Mouse (Mus musculus): ENCODE results near the gene Etv6. TPM values are rescaled to one million over a fixed set of nuclear protein-coding genes. Genes with fewer than 3 reads are reported as not detected.

The Etv6 gene
- polyA plus RNA-seq, 1 experiment from 2014 or later = 17.8 TPM

DNA sequence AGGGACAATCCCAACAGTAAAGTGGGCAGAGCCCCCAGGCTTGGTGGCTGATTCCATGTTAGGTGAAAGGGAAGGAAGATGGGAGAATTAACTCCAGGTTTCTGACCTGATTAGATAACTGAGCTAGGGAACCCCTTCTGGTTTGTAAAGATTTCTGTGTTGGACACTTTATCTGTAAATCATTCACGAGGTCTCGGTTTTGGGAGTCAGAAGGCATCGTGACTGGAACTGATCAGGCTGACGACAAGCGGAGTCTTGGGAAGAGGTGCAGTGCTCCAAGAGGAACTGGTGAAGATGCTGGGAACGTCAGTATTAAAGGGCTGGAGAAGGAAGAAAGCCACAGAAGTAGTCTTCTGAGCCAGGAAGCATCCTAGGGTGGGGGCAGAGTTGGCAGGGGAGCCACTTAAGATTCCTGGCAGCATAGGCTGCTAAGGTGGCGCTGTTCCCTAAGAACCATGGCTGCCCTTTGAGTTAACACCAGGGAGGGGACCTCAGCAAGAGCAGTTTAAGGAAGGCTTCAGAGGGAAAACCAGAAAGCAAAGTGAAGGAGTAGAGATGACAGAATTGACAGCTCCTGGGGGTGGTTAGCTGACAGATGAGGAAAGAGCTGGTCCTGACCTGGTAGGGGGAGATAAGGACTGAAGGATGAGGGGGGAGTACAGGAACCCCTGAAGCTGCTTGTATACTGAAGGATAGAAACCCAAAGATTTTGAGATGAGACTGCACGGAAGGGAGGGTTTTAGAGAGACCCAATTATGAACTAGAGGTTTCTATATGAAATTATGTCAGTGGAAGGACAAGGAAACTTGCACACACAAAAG lies 191.1 kb downstream of the Etv6 start:
- no peaks in the 10 kb centered on the region for H3K9me3 ChIP-seq (replicated peaks)
- no peak for DNase-seq (ENCODE audit: low spot score)
- no peak overlapping the region for H3K4me3 ChIP-seq
- no peak overlapping the region for H3K27ac ChIP-seq
- WGBS = 88% methylated on average over 8 of the region's 8 CpGs
- no peaks in the 10 kb centered on the region for H3K27me3 ChIP-seq (ENCODE audit: low read depth, poor library complexity, severe bottlenecking)
- peaks cover 63% of the 10 kb centered on the region for H3K36me3 ChIP-seq
- no peaks in the 10 kb centered on the region for H3K4me1 ChIP-seq

DNA sequence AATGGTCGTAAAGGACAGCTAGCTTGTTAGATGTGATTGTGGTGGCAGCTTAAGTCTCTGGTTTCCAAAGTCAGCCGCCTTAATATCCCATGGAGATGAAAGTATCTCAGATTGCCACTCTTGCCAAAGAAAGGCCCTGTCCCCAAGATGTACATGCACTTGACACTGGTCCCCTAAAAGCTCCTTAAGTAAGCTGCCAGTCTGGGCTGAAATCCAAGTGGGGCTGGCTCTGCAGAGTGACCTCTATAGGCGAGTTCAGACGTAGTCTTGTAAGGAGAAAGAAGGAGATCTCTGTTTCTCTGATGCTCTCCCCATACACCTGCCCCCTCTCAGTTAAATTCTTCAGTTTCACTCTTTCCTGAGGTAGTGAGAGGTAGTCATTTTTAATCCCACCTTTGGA lies 200.8 kb downstream of the Etv6 start:
- Histone ChIP-seq H3K4me1 (no peaks in the 10 kb centered on the region), H3K36me3 (peaks cover 55% of the 10 kb centered on the region), H3K9me3 (replicated peaks) (no peaks in the 10 kb centered on the region), H3K27ac (no peak overlapping the region), H3K27me3 (ENCODE audit: low read depth, poor library complexity, severe bottlenecking) (no peaks in the 10 kb centered on the region), H3K4me3 (no peak overlapping the region)
- no peak for DNase-seq (ENCODE audit: low spot score)
- 77% methylated on average over 4 of the region's 4 CpGs for WGBS

DNA sequence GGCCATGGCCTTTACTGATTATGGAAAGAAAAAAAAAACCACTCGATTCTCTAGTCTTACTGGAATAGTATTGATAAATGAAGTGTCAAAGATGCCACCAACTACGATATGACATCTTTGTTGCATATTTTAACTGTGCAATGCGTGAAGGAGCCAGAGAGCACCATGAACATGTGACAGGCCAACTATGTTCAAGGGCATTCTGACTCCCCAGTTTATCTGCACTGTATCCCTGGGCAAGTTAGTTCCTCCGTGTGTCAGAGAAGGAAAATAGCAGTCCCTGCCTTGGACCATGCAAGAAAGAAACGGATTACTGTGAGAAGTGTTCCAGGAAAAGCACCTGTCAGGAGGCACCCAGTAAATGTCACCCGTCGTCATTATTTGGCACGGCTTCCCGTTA lies 203.0 kb downstream of the Etv6 start:
- no peak overlapping the region for H3K4me3 ChIP-seq
- DNase-seq (ENCODE audit: low spot score) = no peak
- H3K4me1 ChIP-seq = no peaks in the 10 kb centered on the region
- H3K36me3 ChIP-seq = peaks cover 61% of the 10 kb centered on the region
- 94% methylated on average over 9 of the region's 9 CpGs for WGBS
- no peaks in the 10 kb centered on the region for H3K9me3 ChIP-seq (replicated peaks)
- no peak overlapping the region for H3K27ac ChIP-seq
- H3K27me3 ChIP-seq (ENCODE audit: low read depth, poor library complexity, severe bottlenecking) = no peaks in the 10 kb centered on the region

DNA sequence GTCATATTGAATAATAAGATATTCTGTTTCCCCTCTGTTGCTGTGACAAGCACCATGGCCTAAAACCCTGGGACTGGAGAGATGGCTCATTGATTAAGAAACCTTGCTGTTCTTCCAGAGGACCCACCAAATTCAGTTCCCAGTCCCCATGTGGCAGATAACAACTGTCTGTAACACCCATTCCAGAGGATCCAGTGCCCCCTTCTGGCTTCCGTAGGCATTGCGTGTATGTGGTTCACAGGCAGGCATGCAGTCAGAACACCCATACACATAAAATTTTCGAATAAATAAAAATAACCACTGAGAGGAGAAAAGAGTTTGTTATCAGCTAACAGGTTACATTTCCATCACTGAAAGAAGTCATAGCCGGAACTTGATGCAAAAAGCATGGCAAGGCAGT lies 205.5 kb downstream of the Etv6 start:
- no peak for DNase-seq (ENCODE audit: low spot score)
- no peaks in the 10 kb centered on the region for H3K4me1 ChIP-seq
- H3K9me3 ChIP-seq (replicated peaks) = no peaks in the 10 kb centered on the region
- no peak overlapping the region for H3K27ac ChIP-seq
- H3K36me3 ChIP-seq = peaks cover 51% of the 10 kb centered on the region
- H3K4me3 ChIP-seq = no peak overlapping the region
- no peaks in the 10 kb centered on the region for H3K27me3 ChIP-seq (ENCODE audit: low read depth, poor library complexity, severe bottlenecking)
- WGBS = 92% methylated on average over 4 of the region's 4 CpGs

DNA sequence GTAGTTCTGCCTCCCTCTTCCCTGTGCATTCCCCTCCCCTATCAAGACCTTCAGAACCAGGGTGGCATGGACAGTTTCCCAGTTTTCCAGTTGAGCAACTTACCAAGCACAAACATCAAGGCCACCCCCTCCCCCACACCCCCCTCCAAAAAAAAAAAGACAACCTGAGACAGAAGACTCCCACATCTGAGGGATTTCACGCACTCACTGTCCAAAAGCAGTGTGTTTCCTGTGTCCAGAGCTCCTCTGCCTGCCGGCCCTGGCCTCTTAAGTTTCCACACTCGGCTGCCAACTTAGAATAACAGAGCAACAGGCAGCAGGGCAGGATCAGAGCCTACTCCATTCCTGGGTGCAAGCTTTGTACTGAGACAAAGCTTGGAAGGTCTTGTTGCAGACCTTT lies 207.6 kb downstream of the Etv6 start:
- Histone ChIP-seq H3K27me3 (ENCODE audit: low read depth, poor library complexity, severe bottlenecking) (no peaks in the 10 kb centered on the region), H3K9me3 (replicated peaks) (no peaks in the 10 kb centered on the region), H3K36me3 (peaks cover 48% of the 10 kb centered on the region), H3K4me1 (no peaks in the 10 kb centered on the region), H3K27ac (no peak overlapping the region), H3K4me3 (no peak overlapping the region)
- WGBS = 72% methylated on average over 3 of the region's 3 CpGs
- DNase-seq (ENCODE audit: low spot score) = no peak

DNA sequence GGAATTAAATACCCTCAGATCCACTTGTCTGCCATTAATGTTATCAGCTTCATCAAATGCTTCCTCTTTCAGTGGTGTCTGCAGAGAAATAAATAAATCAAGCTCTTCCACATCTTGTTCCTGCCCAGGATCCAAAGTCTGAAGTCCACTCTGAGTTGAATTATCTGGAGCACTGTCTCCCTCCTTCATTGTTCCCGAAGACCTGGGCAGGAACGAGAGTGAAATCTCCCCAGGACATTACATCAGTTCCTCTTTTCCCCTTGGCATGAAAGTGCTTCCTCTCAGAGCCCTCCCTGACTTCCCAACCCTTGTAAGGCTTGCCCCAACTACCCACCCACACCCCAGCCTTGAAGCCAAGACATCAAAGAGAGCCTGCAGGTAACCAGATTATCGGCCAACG lies 208.0 kb downstream of the Etv6 start:
- WGBS = 79% methylated on average over 4 of the region's 4 CpGs
- no peak for DNase-seq (ENCODE audit: low spot score)
- no peaks in the 10 kb centered on the region for H3K27me3 ChIP-seq (ENCODE audit: low read depth, poor library complexity, severe bottlenecking)
- no peak overlapping the region for H3K4me3 ChIP-seq
- no peaks in the 10 kb centered on the region for H3K9me3 ChIP-seq (replicated peaks)
- no peak overlapping the region for H3K27ac ChIP-seq
- peaks cover under 1% of the 10 kb centered on the region; the same call in 1 of the 2 replicates for H3K4me1 ChIP-seq
- H3K36me3 ChIP-seq = peaks cover 51% of the 10 kb centered on the region

DNA sequence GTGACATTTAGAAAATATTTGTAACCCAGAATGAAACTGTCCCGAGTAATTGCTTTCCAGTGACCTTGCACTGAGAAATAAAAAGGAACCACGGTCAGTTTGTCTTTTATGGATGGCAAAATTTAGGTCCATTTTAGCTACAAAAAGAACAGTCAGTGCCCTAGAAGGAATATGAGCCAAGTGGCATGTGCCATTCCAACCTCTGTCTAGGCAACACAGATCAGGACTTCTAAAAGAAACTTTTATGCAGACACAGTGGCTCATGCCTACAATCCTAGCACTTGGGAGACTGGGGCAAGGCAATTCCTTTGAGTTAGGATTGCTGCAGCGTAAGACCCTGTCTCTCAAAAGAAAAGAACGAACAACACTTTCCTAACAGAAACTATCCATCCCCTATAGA lies 208.6 kb downstream of the Etv6 start:
- peaks cover 4% of the 10 kb centered on the region; the same call in 1 of the 2 replicates for H3K4me1 ChIP-seq
- 93% methylated on average over 4 of the region's 4 CpGs for WGBS
- no peak for DNase-seq (ENCODE audit: low spot score)
- no peak overlapping the region for H3K4me3 ChIP-seq
- H3K9me3 ChIP-seq (replicated peaks) = no peaks in the 10 kb centered on the region
- no peaks in the 10 kb centered on the region for H3K27me3 ChIP-seq (ENCODE audit: low read depth, poor library complexity, severe bottlenecking)
- H3K36me3 ChIP-seq = peaks cover 54% of the 10 kb centered on the region
- H3K27ac ChIP-seq = no peak overlapping the region

DNA sequence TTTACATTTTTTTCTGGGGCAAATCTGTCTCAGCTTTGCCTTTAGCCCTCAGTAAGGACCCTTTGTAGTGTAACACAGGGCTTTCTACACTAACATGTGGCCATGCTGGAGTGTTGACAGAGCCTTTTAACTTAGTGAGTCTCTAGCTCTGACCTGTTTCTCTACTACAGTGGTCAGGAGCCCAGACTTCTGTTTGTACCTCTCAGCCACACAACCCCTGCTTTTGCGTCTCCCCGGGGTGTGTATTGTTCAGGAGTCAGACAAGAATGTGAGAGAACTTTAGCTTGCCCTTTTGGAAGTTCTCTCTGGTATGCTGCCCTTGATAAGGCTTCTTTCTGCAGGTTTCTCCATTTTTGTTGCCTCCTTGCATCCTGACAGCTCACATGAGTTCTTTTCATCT lies 210.6 kb downstream of the Etv6 start:
- Histone ChIP-seq H3K9me3 (replicated peaks) (no peaks in the 10 kb centered on the region), H3K27ac (no peak overlapping the region), H3K27me3 (ENCODE audit: low read depth, poor library complexity, severe bottlenecking) (no peaks in the 10 kb centered on the region), H3K36me3 (peaks cover 52% of the 10 kb centered on the region), H3K4me1 (peaks cover 4% of the 10 kb centered on the region; the same call in 1 of the 2 replicates), H3K4me3 (no peak overlapping the region)
- WGBS = 98% methylated on average over 2 of the region's 2 CpGs
- DNase-seq (ENCODE audit: low spot score) = no peak

DNA sequence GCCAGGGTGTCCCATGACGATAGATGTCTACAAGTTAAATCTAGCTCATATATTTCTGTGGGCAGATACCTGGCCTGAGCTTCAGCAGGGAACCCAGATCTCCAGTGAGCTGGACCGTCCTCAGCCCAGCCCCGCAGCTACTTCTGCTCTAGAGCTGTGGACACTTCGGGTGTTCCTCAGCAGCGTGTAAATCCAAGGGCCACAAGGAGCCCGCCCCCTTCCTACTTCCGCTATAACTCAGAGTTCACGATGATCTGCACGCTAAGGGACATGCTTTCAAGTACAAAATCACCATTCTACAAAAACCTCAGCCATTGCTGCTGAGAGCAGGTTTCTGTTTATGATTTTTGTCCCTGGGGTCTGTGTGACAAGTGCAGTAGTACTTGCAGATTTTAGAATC lies 211.8 kb downstream of the Etv6 start:
- H3K4me3 ChIP-seq = no peak overlapping the region
- DNase-seq (ENCODE audit: low spot score) = no peak
- H3K36me3 ChIP-seq = peaks cover 54% of the 10 kb centered on the region
- H3K27ac ChIP-seq = no peak overlapping the region
- H3K4me1 ChIP-seq = peaks cover 4% of the 10 kb centered on the region; the same call in 1 of the 2 replicates
- no peaks in the 10 kb centered on the region for H3K9me3 ChIP-seq (replicated peaks)
- 95% methylated on average over 9 of the region's 9 CpGs for WGBS
- H3K27me3 ChIP-seq (ENCODE audit: low read depth, poor library complexity, severe bottlenecking) = no peaks in the 10 kb centered on the region

DNA sequence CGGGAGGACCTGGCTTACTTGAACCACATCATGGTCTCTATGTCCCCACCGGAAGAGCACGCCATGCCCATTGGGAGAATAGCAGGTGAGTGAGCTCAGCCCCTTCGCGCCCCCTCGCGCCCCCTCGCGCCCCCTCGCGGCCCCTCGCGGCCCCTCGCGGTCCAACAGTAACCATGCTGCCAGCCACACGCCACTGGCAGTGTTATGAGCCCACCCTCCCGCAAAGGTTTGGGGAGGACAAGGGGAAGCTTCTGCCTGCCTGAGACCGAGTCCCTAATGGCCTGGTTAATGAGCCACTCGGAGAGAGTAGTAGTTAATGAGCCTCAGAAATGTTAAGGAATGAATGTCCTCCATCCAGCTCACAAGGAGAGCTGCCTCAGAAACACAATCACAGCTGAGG lies 213.2 kb downstream of the Etv6 start:
- no peak for DNase-seq (ENCODE audit: low spot score)
- Histone ChIP-seq H3K27ac (no peak overlapping the region), H3K36me3 (peaks cover 61% of the 10 kb centered on the region), H3K9me3 (replicated peaks) (no peaks in the 10 kb centered on the region), H3K4me1 (peaks cover 4% of the 10 kb centered on the region; the same call in 1 of the 2 replicates), H3K27me3 (ENCODE audit: low read depth, poor library complexity, severe bottlenecking) (no peaks in the 10 kb centered on the region), H3K4me3 (no peak overlapping the region)
- 89% methylated on average over 19 of the region's 19 CpGs for WGBS

DNA sequence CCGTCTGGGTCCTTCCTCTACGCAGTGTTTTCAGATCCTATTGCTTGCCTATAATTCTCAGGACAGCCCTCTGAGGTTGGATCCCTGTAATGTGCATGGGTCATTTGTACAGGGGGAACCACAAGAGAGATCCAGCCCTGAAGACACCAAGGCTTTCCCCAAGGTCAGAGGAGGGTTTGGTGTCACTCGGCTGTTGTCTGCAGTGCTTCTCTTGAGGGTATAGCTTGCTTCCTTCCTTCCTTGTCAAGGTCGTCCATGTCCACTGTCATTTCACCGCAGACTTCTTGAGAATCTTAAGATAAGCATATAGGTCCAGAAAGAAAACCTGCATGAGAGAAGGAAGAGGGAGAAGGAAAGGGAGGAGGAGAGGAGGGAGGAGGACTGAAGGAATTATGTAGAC lies 215.3 kb downstream of the Etv6 start:
- no peaks in the 10 kb centered on the region for H3K9me3 ChIP-seq (replicated peaks)
- H3K27me3 ChIP-seq (ENCODE audit: low read depth, poor library complexity, severe bottlenecking) = no peaks in the 10 kb centered on the region
- 87% methylated on average over 5 of the region's 5 CpGs for WGBS
- no peak for DNase-seq (ENCODE audit: low spot score)
- H3K4me3 ChIP-seq = no peak overlapping the region
- H3K4me1 ChIP-seq = peaks cover 4% of the 10 kb centered on the region; the same call in 1 of the 2 replicates
- H3K27ac ChIP-seq = no peak overlapping the region
- H3K36me3 ChIP-seq = peaks cover 60% of the 10 kb centered on the region

DNA sequence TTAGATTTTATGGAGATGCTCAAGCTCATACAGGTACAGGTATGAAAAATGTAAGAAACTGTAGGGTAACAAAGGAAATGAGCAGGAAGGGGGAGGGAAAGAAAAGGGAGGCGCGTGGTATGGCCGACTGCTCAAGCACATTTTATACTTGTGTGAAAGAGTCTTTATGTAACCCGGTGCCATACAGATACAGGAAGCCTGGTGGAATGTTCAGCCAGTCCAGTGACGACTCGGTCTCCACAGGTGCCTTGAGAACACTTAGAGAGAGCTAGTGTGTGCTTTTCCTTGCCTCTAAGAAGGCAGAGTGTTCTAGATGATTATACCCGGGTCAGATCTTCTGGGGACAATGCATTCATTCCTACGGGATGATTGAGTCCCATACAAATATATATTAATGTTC lies 215.9 kb downstream of the Etv6 start:
- Histone ChIP-seq H3K27me3 (ENCODE audit: low read depth, poor library complexity, severe bottlenecking) (no peaks in the 10 kb centered on the region), H3K36me3 (peaks cover 60% of the 10 kb centered on the region), H3K4me3 (no peak overlapping the region), H3K27ac (no peak overlapping the region), H3K9me3 (replicated peaks) (no peaks in the 10 kb centered on the region), H3K4me1 (peaks cover 4% of the 10 kb centered on the region; the same call in 1 of the 2 replicates)
- DNase-seq (ENCODE audit: low spot score) = no peak
- WGBS = 93% methylated on average over 8 of the region's 8 CpGs

DNA sequence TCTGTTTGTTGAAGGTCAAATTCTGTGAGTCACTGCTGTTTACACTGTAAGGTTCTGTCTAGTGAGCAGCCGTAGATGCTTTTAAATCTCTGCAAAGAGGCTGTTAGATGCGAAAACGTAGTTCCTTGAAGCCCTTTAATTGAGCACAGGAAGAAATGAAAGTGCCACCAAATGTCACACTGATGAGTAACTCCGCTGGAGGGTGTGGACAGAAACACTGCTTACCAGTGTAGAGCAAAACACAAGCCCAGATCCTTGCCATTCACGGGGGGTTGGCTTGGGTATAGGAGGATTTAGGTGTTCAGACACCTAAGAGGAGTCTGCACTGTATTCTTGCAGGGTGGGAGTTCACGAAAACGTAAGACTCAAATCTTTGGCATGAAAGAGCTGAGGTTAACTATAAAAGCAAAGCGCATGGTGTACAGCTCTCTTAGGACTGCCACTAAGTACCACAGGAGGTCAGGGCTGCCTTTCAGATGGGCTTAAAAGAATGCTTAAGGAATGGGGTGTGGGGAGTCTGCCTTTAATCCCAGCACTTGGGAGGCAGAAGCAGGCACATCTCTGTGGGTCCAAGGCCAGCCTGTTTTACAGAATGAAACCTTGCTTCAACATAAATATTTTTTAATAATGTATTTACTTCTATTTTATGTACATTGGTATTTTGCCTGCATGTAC lies 216.7 kb downstream of the Etv6 start:
- no peaks in the 10 kb centered on the region for H3K9me3 ChIP-seq (replicated peaks)
- no peaks in the 10 kb centered on the region for H3K27me3 ChIP-seq (ENCODE audit: low read depth, poor library complexity, severe bottlenecking)
- 90% methylated on average over 8 of the region's 8 CpGs for WGBS
- H3K27ac ChIP-seq = no peak overlapping the region
- H3K4me3 ChIP-seq = no peak overlapping the region
- H3K36me3 ChIP-seq = peaks cover 60% of the 10 kb centered on the region
- DNase-seq (ENCODE audit: low spot score) = no peak
- peaks cover 4% of the 10 kb centered on the region; the same call in 1 of the 2 replicates for H3K4me1 ChIP-seq
